Mouse (Mus musculus): ENCODE results near the gene Gm49403. TPM values are rescaled to one million over a fixed set of nuclear protein-coding genes. Genes with fewer than 3 reads are reported as not detected.

Gm49403 gene
- total RNA-seq (2023) = not detected

DNA sequence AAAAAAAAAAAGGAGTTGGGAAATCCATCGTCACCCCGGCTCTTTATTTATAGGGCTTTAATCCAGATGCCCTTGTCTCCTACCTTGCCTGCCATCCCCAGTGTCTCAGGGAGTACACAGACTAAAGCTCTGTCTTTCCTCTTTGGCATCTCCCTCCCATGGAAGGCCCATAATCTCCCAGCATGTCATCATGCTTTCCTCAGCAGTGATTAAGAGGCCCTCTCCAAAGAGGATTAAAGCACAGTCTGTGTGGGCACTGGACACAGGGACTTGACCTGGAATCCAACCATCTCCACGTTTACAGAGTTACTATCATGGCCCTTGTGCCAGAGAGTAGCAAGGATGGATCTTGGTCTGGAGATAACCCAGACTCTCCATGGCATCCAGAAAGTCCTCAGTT is at the start of gene Gm49403, which contains the start of gene Lbhd1:
Gene Gm49403 (plus strand): TSS at position 315 of the 400 bp plus-strand sequence.
Gene Lbhd1 (plus strand): TSS at position 117 of the 400 bp plus-strand sequence.

DNA sequence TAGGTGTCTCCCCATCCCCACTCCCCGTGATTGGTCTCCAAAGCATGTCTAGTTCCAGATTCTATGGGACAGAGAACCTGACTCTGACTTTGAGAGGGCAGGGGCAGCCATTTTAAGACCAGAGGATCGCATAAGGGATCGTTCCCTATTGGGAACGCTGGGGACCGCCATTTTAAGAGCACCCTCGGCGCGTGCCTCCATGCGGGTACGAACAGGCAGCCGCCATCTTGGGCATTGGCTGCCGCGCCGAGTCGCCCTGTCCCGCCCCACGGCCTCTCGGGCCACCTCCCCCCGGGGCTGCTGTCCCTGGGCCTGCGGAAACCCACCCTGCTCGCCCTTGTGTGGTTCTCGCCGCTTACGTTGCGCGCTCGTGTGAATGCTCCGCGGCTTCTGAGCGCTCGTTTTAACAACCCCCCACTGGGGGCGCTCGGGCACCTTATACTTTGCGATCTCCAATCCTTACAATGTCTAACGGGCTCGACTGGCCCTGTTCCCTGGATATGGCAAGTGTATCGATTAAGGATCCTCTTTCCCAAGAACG is 46.4 kb upstream of the Gm49403 start, which contains the start of gene Bscl2:
Gene Bscl2 (plus strand): TSS at position 217 of the 541 bp plus-strand sequence.

DNA sequence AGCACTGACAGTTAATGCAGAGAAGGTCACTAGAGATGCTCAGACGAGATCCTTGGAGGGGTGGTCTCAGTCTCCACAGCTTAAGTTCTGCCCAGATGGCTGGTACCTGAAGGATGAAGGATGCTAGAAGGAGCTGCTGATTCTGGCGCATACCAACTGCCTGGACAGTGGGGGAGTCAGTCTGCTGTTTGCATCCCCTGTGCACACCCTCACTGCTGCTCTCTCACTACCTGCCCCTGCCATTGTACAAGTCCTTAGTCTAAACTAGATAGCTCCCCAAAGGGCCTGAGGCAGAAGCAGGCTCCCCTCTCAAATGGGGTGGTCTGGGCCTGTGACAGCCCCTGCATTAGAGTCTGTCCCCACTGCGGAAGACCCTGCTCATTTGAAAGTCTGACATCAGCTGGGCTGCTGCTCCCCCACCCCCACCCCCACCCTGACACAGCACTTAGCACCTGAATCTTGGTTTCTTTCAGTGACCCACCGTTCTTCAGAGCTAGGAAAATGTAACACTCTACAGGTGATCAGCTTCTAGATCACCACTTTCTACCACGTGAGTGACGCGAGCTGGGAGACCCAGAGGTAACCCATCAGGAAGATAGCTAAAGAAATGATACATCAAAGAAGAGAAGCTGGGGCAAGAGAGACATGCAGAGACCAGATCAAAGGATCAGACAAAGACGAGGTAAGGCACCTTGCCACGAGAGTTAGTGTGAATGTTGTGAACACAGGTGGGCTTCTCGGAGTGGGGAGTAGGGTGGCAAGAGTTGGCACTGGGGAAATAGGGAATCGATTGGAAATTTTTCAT is 44.4 kb upstream of the Gm49403 start, which contains the start of gene Gng3:
Gene Gng3 (minus strand): TSS at position 92 of the 805 bp plus-strand sequence.

DNA sequence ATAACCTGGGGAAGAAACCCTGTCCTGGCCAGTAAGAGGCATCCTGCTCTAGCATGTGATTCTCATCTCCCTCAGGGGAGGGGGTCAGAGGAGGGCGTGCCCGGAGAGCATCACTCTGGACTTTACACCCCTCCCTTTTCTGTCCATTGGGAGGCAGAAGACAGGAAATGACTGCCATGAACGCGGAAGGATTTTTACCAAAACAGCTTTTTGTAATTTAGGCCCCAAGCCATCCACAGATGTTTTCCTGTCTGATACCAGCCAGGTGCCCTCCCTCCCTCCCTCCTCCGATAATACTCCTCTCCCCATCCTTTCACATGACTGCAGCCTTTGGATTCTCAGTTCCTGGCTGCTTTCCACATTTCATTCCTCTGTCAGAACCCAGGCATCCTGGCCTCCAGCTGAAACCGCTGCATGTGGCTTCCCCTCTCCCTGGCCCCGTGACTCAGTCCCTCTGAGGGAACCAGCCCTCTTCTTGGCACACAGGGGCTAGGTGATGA is 33.3 kb upstream of the Gm49403 start, which contains the start of gene Lrrn4cl:
Gene Lrrn4cl (plus strand): TSS at position 367 of the 500 bp plus-strand sequence.

DNA sequence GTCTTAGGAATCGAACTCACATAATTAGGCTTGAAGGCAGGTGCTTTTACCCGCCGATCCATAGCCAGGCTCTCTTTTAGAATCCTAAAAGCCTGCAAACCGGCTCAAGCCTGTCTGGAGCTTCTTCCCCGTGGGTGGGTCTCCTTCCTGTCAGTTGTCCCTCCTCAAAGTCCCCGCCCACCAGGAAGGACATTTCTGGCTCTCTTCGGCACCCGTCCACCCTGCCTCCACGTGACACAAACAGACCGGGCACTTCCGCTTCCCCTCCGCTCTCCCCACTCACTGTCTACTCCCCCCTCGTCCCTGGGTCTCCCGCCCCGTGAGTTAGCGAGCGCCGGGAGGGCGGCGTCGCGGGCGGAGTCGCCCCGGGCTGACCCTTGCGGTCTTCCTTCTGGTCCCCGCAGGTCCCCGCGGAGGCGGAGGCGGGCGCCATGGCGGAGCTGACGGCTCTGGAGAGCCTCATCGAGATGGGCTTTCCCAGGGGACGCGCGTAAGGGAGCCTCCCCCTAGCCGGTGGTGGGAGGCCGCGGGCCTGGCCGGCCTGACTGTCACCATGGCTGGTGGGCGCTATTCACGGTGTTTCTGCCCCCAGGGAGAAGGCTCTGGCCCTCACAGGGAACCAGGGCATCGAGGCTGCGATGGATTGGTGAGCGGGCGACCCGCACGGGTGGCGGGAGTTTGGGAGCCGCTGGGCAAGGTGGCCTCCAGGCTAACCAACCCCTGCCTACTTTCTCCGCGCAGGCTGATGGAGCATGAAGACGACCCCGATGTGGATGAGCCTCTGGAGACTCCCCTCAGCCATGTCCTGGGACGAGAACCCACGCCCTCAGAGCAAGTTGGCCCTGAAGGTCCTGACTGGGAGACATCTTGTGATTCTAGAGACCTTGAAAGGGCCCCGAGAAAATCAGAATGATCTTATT is 12.2 kb upstream of the Gm49403 start, which contains the start of gene Ubxn1:
Gene Ubxn1 (plus strand): TSS at position 230 of the 920 bp plus-strand sequence.

DNA sequence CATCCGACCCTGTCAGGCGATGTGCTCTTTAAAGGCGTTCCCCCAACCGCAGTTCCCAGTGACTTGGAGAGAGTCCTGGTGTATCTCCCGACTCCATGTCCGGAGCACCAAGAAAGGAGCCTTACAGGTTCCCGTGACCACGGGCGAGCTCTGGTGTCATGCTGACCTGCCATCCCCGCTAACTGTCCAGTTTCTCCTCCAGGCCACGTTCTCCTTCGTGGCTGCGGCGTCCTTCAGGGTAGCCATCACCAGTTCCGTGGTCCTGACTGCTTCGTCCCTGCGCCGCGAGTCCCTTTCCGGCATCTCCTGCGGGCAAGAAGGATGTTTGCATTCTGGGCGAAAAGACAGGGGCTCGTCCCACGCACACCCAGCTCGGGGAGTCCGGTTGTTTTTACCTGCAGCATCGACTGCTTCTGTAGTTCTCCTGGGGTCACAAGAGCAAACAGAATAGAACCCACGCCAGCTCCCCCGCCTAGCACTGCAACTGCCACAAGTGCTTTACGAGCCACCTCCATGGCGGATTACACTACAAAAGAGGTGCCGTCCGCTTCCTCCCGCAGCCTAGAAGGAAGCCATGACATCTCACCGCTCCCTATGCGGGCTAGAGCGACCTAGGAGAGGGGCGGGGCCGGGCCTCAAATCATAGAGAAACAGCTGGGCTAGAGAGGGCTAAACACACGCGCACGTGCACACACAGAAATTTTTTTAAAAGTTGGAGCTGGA is 3.3 kb upstream of the Gm49403 start, which contains the start of gene Uqcc3:
Gene Uqcc3 (minus strand): TSS at position 613 of the 723 bp plus-strand sequence.

DNA sequence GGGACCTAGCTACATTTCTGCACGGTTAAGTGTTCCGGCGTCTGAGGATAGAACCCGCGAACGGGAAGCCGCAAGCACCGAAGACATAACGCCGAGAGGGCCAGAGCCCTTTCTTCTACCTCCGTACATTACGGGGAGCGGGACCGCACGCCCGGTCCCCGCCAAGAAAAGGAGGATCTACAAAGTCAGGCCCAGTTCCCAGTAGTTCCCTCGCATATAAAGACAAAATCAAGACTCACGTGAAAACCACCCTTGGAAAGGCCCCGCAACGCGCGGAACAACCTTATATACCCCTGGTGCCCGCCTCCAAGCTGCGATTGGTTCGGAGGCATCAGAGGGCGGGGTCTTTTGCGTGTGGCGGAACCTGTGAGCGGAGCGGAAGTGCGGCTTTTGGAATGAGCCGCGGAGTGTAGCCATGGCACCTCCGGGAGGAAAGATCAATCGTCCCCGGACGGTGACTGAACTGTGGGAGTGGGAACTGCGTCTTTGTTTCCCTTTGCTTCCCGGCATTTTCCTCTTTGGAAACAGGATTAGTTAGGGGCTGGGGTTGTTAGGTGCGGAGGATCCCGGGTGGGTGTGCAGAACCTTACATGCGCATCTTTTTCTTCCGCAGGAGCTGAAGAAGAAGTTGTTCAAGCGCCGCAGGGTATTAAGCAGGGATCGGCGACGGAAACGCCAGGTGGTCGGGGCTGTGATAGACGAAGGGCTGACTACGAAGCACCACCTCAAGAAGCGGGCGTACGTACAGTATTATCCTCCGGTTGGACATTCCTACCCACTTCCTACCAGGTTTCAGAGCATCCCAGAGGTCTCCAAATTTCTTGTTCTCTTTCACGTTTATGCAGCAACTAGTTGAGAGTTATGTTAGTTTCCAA is 5.0 kb downstream of the Gm49403 start, which contains the start of the genes 1810009A15Rik and Gm49416:
Gene 1810009A15Rik (plus strand): TSS at position 343 of the 875 bp plus-strand sequence.
Gene Gm49416 (plus strand): TSS at position 416 of the 875 bp plus-strand sequence.

DNA sequence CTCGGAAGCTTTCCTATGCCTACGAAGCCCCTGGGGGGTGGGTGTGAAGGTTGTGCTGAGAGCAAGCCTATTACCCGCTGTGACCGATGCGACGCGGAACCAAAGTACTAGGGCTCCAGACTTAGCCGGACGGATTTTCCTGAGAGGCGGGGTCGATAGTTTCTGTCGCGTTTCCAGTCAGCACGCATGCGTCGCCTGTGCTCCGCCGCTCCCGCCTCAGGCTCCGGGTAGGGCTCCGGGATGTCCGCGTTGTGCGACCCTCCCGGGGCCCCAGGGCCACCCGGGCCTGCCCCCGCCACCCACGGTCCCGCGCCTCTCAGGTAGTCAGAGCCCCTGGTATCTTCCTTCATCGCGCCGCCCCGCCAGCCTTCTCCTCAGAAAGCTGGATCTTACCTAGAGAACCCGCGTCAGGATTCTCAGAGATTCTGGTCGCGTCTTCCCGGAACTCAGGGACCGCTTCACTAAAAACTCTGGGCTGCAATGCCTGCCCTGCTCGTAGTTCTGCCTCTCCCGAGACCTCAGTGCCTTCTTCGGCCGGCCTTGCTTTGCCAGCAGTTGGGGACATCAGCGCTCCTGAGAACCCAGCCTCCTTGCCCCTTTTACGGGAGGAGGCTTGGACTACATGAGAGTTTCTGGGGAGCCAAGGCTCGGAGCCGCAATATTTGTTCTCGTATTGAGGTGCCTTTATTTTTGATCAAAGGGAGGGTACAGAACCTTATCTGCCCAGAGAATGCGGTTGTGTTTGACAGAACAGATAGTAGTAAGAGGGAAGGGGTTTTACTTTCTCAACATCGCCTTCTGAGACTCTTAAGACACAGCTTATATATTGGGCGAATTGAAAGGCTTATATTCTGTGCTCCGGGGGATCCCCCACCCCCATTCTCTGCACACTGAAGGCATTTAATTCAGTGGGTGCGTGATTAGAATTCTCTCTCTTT is 9.4 kb downstream of the Gm49403 start, which contains the start of gene Ints5:
Gene Ints5 (plus strand): TSS at position 177 of the 938 bp plus-strand sequence.

DNA sequence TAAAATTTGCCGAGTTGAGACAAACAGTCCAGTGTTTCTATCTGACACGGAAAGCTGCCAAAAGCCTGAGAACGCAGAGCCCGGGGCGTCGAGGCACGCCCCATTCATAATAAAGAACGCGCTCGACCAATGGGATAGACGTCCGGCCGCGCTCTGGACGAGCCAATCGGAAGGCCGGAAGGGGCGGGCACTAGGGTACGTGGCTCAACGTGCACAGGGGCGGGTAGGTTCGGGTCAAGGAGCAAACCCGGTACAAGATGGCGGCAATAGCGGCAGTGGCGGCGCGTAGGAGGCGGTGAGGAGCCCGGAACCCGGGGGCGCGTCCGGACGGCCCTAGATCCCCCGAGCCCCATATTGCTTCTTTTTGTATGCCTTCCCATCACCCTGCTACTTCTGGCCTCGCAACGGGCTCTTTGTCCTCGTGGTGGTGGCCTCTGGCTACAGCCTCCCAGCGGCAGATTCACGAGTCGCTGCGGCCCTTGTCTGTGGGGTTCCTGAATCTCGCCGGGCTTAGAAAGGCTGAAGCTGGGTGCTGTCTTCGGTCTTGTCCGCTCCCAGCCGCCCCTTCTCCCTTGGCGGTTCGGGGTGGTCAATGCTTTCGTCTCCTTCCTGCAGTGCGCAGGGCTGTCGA is 14.2 kb downstream of the Gm49403 start, which contains the start of gene Ganab:
Gene Ganab (plus strand): TSS at position 207 of the 631 bp plus-strand sequence.

DNA sequence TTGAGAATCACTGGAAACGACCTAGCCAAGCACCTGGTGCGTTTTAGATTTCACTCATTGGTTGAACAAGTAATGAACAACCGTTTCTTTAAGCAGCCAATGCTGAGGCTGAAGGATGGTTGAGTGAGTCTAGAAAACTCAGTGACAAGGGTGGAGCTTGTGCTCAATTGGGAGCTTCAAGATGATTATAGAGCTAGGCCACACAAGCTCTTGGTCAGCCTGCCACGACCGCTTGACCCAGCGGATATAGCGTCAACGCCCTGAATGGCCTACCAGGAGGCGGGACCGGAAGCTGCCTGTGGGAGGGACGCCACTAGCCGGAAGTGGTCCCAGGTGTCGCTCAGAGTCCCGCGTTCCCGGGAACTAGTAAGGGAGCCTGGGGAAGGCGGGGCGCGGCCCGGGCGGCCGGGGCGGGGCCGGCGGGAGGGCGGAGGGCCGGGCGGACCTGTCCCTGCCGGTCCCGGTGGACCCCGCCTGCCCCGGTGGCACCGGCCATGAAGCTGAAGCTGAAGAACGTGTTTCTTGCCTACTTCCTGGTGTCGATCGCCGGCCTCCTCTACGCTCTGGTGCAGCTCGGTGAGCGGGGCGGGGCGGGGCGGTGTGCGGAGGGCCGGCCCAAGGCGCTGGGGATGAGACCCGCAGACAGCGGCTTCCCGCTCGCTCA is 36.5 kb downstream of the Gm49403 start, which contains the start of gene B3gat3:
Gene B3gat3 (plus strand): TSS at position 302 of the 664 bp plus-strand sequence.

DNA sequence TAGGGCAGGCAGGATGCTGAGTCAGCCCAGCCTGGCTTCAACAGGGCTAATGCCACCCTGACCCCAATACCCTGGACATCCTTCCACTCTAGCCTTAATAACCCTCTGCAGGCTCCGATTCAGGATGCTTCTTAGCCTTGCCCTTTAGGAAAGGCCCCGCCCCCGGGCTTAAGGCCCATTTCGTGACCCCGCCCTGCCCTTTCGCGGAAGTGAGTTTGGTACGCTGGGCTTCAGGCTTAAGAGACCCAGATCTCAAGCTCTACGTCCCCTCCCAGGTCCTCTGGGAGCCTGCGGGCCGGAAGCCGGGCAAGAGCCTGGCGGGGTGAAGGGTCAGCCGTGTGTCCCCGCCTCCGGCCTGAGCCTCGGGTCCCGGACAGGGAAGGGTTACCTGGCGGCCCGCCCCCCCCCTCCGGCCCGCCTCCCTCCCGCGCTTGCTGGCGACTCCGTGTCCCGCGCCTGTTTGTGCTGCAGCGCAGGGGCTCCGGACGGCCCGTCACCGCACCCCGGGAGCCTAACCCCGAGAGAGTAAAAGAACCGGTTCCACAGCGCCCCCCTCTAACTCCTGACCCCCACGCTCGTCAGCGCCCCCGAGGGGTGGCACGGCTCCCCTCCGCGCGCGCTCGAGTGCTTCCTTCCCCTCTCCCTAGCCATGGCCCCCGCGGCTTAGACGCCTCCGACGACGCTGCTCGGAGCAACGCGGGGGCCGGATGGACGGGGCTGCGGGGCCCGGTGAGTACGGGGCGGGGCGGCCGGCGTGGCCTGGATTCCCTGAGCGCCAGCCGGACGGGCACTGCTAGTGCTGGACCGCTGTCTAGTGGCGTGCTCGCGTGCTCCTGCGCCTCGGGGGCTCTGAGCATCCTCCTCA is 45.7 kb downstream of the Gm49403 start, which contains the start of the genes Rom1 and Eml3:
Gene Rom1 (minus strand): TSS at position 133 of the 865 bp plus-strand sequence.
Gene Eml3 (plus strand): TSS at position 329 of the 865 bp plus-strand sequence.

Other genes starting within 250 kb of the Gm49403 start
- gene Chrm1, start 220.1 kb upstream of the Gm49403 start, total RNA-seq (2023) = under 1 TPM; 0.07 to 0.39 TPM
- gene Slc3a2, start 160.6 kb upstream of the Gm49403 start, total RNA-seq (2023) = 100 to 1,000 TPM; 110 to 140 TPM
- gene Wdr74, start 148.1 kb upstream of the Gm49403 start, total RNA-seq (2023) = 10 to 100 TPM; 18.5 to 22.5 TPM
- 1 to 10 TPM in 1 of 2 experiments, not detected in 1; 1.6 TPM for gene 1700092M07Rik, start 143.2 kb upstream of the Gm49403 start, total RNA-seq (2023)
- gene Stx5a, start 142.5 kb upstream of the Gm49403 start, total RNA-seq (2023) = 10 to 100 TPM; 95.0 to 99.4 TPM
- 100 to 1,000 TPM; 148 to 149 TPM for gene Nxf1, start 126.9 kb upstream of the Gm49403 start, total RNA-seq (2023)
- gene Tmem223, start 112.9 kb upstream of the Gm49403 start, total RNA-seq (2023) = 10 to 100 TPM; 24.2 to 30.1 TPM
- gene Tmem179b, start 109.5 kb upstream of the Gm49403 start, total RNA-seq (2023) = 10 to 100 TPM; 81.5 to 81.7 TPM
- gene Taf6l, start 97.5 kb upstream of the Gm49403 start, total RNA-seq (2023) = 10 to 100 TPM; 12.6 to 14.4 TPM
- 10 to 100 TPM; 42.9 to 43.0 TPM for gene Polr2g, start 85.4 kb upstream of the Gm49403 start, total RNA-seq (2023)
- gene Zbtb3, start 81.4 kb upstream of the Gm49403 start, total RNA-seq (2023) = 1 to 10 TPM; 1.1 to 1.4 TPM
- gene Ttc9c, start 64.6 kb upstream of the Gm49403 start, total RNA-seq (2023) = 10 to 100 TPM; 25.6 to 25.7 TPM
- 10 to 100 TPM; 91.2 to 95.0 TPM for gene Hnrnpul2, start 63.9 kb upstream of the Gm49403 start, total RNA-seq (2023)
- 10 to 100 TPM in 1 of 2 experiments, 1 to 10 TPM in 1; 3.1 to 11.6 TPM for gene AC129217.1, start 54.2 kb upstream of the Gm49403 start, total RNA-seq (2023)
- gene Bscl2, start 46.5 kb upstream of the Gm49403 start, total RNA-seq (2023) = 10 to 100 TPM; 57.2 to 57.4 TPM
- under 1 TPM in 1 of 2 experiments, not detected in 1; 0.33 TPM for gene Gng3, start 44.7 kb upstream of the Gm49403 start, total RNA-seq (2023)
- gene Lrrn4cl, start 33.2 kb upstream of the Gm49403 start, total RNA-seq (2023) = under 1 TPM in 1 of 2 experiments, not detected in 1; 0.13 TPM
- gene Ubxn1, start 12.4 kb upstream of the Gm49403 start, total RNA-seq (2023) = 10 to 100 TPM; 92.2 to 94.2 TPM
- 10 to 100 TPM; 17.8 to 24.6 TPM for gene Uqcc3, start 3.0 kb upstream of the Gm49403 start, total RNA-seq (2023)
- 10 to 100 TPM in 1 of 2 experiments, 1 to 10 TPM in 1; 5.4 to 17.3 TPM for gene Lbhd1, start 198 bp upstream of the Gm49403 start, total RNA-seq (2023)
- 10 to 100 TPM; 19.4 to 31.7 TPM for gene 1810009A15Rik, start 4.9 kb downstream of the Gm49403 start, total RNA-seq (2023)
- gene Gm49416, start 5.0 kb downstream of the Gm49403 start, total RNA-seq (2023) = 10 to 100 TPM in 1 of 2 experiments, not detected in 1; 10.3 TPM
- gene Ints5, start 9.1 kb downstream of the Gm49403 start, total RNA-seq (2023) = 10 to 100 TPM; 15.0 to 15.1 TPM
- 10 to 100 TPM; 88.6 to 94.6 TPM for gene Ganab, start 14.1 kb downstream of the Gm49403 start, total RNA-seq (2023)
- 10 to 100 TPM; 39.8 to 40.9 TPM for gene B3gat3, start 36.4 kb downstream of the Gm49403 start, total RNA-seq (2023)
- gene Rom1, start 45.4 kb downstream of the Gm49403 start, total RNA-seq (2023) = 1 to 10 TPM; 2.4 to 3.1 TPM
- 10 to 100 TPM; 46.2 to 51.1 TPM for gene Eml3, start 45.6 kb downstream of the Gm49403 start, total RNA-seq (2023)
- 100 to 1,000 TPM; 106 to 109 TPM for gene Mta2, start 57.9 kb downstream of the Gm49403 start, total RNA-seq (2023)
- gene Tut1, start 69.9 kb downstream of the Gm49403 start, total RNA-seq (2023) = 1 to 10 TPM; 7.5 to 8.5 TPM
- 100 to 1,000 TPM; 131 to 159 TPM for gene Eef1g, start 83.1 kb downstream of the Gm49403 start, total RNA-seq (2023)
- gene Ahnak, start 105.4 kb downstream of the Gm49403 start, total RNA-seq (2023) = 100 to 1,000 TPM; 396 to 493 TPM
- gene Scgb1a1, start 204.0 kb downstream of the Gm49403 start, total RNA-seq (2023) = not detected